Mouse (Mus musculus) spleen, embryonic (tissue): ENCODE data around the gene BC024978.

ENCODE experiments used
- CTCF ChIA-PET: fragments of 350-600 bp; sonication (Branson Sonifier 250); formaldehyde crosslinking; loops from one replicate; lab custom pipeline; 2022; lab: Charles Lee

BC024978 gene

DNA sequence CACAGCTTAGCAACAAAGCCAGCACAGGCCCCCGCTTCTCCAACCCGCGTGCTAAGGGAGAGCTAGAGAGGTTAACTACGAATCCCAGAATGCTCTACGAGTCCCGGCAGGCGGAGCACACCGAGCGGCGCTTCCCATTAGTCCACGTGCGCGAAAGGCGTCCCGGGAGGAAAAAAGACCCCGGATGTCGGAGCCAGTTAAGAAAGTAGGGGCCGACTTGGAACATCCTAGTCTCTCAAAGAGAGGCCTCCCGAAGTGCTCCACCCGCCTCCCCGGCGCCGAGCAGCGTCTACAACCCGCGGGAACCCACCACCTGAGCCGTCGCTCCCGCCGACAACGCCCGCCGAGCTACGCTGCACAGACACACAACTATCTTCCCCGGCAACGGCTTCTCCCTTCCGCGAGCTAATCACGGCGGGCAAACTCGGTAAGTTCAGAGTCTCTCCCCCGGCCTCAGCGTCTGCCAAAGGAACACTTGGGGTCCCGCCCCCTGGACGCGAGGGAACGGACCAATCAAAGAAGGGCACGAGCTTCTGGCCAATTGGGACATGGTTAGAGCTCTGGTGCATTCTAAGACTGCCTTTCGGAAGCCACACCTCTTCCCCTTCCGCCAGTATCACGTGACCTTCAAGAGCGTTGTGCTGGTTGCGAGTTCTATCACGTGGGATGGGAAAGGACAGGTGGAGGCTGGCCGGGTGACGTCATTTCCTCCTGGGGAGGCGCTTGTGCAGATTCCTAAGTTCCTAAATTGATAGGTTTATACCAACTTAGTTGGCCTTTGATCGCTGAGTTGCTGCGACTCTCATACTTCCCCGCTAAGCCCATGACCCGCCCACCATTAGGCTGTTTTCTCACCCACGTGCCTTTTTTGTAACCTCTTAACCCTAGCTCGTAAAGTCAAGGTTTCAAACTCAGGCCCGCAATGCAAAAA, at the start of gene BC024978, which contains the start of gene Snrpa:
BC024978 (plus strand) TSS at position 101 of the 931 bp plus-strand sequence.
Snrpa (minus strand) TSS at position 591 of the 931 bp plus-strand sequence.
- CTCF ChIA-PET: no interaction called here

DNA sequence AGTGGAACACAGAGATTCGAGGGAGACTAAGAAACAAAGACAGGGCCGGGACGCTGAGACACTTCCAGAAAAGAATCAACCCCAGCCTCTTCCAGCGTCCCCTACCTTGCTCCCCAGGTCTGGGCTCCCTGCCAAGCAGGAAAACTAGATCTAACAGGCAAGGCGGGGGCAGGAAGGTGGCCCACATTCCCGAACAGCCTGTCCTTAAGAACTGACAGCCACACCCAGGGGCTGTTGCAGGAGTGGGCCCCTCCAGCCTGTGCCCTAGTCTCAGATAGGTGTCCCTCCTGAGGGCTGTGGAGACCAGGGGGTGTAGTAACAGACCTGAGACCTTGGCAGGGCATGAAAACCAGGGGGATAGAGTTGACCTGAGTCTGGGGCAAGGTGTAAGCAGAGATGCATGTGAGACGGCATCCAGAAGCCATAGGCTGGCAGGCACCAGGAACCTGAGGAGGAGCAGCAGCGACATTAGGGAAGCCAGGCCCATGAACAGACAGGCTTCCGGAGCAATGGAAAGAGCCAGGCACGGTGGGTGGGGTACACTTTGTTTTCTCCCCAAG, 42.3 kb upstream of the BC024978 start, which contains the start of gene Cyp2t4:
Cyp2t4 (plus strand) TSS at position 510 of the 560 bp plus-strand sequence.
- CTCF ChIA-PET: no interaction called here

DNA sequence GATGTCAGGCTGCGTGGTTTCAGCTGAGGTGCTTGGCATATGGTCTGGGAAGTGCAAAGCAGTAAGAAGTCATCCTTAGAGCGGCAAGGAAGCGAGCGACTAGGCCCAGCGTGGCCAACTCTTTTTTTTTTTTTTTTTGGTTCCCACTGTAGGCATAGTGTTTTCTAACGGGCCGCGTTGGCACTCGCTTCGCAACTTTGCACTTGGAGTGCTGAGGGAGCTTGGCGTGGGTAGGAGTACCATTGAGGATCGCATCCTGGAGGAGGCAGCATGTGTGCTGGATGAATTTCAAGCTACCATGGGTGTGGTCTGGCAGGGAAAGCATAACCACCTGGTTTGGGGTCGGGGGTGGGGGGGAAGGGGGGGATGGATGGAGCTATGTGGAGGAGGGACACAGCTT, 39.6 kb upstream of the BC024978 start:
- CTCF ChIA-PET: interaction anchor here (0.7 kb wide), 1 partner anchor 25 kb away, joined by 8 read pairs; no protein-coding TSS in a partner anchor

DNA sequence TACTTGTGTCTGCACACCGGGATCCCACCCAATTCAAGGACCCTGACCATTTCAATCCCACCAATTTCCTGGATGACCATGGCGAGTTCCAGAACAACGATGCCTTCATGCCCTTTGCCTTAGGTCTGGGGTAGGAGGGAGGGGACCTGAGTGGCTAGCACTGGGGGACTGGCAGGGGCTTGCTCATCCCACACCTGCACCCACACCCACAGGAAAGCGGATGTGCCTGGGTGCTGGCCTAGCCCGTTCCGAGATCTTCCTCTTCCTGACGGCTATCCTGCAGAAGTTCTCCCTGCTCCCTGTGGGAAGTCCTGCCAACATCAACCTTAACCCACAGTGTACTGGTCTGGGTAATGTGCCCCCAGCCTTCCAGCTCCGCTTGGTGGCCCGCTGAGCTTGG, 37.4 kb upstream of the BC024978 start:
- CTCF ChIA-PET: interaction anchor here (0.6 kb wide), 1 partner anchor 756 kb away, joined by 3 read pairs; no protein-coding TSS in a partner anchor

DNA sequence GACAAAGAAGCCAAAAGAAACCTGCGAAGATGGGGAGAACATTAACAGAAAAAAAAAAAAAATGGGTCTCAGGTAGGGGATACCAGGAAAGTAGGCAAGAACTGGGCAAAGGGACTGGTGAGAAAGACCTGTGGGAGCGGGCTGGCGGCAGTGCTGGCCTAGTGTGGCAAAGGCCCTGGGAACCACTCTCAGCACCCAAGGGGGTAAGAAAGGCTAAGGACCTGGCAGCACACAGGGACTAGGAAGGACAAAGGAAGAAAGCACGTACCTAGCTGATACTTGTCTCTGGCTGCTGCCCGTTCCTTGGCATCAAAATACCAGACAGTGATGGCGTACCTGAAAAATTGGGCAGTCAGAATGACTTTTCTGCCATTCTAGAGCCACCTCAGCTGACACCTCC, 36.3 kb upstream of the BC024978 start:
- CTCF ChIA-PET: interaction anchor here (1.5 kb wide), 1 partner anchor 20 kb away, joined by 7 read pairs; the partner anchor contains the start of gene Rab4b

DNA sequence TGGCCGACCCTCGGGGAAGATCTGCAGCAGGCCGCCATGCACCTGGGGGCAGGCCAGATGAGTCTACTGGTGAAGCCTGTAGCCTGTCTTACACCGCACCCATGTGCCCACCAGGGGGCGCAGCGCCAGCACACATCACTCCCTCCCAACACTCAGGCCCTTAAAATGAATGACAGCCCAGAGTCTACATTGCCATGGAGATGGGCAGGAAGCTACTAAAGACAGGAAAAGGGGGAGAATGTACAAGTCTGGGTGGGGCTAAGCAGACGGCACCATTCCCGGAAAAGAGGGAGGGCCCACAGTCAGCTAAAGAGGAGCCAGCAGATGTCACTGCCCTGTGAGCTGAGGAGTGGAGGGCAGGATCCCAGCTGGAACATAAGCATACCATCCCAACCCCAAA, 35.7 kb upstream of the BC024978 start:
- CTCF ChIA-PET: interaction anchor here (1.5 kb wide), 1 partner anchor 19 kb away, joined by 7 read pairs; the partner anchor contains the start of gene Rab4b

DNA sequence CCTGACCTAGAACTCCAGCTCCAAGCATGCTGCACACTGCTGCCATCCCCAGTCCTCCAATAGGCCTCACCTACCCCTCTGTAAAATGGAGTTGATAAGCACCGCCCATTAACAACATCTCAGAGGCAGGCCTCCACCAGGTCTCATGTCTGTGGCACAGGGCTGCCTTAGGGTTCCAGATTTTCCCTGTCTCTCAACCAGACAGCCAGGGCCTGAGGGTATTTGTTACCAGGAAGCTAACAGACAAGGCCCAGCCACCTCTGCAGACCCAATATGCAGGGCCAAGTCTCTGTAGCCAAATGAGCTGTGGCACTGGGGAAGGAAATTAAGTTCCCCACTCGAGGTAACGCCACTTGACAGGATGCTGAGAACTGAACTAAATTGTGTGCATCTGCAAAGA, 34.7 kb upstream of the BC024978 start:
- CTCF ChIA-PET: interaction anchor here (0.6 to 1.4 kb wide), 2 partner anchors 17 to 347 kb away, joined by 3 read pairs; no protein-coding TSS in a partner anchor

DNA sequence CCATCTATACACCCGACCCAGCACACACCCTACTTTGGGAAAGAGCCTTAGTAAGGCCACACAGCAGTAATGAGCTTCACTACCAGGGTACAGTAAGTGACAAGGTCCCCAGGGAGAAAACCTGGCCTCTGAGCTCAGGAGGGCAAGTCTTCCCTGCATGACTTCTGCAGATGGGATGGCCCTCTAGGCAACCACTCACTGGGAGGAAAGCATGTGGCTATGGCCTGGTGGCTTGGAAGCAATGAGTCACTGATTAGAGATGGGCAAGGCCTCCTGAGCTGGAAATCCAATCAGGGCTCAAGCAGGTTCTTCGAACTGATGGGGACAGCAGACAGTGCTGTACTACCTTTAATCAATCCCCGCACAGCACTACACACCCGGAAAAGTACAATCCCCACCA, 33.8 kb upstream of the BC024978 start:
- CTCF ChIA-PET: interaction anchor here (1.4 kb wide), 1 partner anchor 16 kb away, joined by 3 read pairs; no protein-coding TSS in a partner anchor

DNA sequence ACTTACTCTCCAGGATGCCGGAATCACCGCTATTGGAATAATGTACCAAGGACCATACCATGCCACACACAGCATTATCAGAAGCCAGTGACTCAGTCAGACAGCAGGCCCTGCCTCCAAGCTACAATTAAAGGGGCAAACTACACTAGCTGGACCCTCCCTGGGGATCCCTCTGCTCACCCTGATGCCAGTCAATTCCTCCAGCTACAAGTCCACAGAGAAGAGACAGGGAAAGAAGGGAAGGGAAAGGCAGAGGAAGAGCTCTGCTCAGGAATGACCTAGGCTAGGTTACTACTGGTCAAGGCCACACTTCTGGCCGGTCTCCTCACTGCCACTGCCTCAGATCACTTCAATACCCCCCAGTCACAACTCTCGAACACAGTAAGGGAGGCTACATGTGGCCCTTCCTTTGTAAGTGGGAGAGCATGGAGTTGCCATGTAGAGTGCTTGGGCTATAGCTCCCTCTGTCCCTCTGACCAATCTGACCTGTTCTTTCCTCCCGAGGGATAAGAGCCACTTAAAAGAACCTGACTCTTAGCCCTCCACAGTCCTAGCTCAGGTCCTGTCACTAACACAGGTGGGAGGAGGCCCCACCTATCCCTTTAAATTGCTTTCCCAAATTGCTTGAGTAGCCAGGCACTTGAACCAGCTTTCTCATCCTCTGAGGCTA, 32.7 kb upstream of the BC024978 start:
- CTCF ChIA-PET: no interaction called here

DNA sequence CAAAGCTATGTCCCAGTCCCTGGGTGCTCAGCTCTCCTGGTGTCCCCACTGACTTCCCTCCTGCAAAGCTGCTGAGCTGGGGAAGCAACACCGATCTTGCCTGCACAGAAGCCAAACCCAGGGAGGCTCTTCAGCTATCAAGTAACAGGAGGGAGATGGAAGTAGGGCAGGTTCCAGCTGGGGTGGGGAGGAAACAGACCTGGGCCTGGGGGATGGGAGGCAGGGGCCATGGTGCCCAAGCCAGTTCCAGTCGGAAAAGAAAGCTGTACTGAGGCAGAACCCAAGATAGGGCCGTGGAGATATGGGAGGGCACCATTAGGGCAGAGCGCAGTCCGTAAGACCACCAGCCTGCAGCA, 32.2 kb upstream of the BC024978 start:
- CTCF ChIA-PET: no interaction called here

DNA sequence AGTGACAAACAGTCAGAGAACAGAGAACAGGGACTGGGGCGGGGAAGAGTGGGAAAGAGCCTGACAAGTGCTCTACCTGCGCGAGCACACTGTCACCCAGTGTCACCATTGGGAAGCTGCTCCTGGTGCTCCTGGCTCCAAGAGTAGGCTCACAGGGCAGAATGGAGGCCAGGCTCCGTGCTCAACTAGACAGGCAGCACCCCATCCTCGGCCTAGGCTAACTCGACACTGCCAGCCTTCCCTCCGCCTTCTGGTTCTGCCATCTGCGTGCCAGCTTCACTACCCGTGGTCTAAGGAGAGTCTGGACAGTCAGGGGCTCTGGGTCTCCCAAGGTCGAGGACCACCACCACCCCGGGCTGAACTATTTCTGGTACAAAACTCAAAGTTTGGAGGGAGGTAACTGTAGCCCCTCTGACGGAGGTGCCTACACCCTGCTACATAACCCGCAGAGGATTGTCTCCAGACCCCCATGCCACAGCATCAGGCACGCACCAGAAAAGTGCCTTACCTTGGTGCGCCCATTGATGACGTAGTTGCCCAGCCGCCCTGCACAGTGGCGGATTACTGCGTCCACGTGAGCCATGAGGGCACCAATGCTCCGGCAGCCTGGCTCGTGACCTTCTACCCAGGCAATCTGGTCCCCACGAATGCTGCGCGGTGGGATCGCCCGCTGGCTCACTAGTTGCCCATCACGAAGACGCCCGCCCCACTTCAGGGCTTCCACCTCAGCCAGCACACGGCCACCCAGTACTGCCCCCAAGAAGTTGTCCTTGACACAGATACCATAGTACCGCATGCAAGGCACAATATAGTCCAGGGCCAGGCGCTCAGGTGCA, 31.3 kb upstream of the BC024978 start:
- CTCF ChIA-PET: interaction anchor here (0.5 kb wide), 1 partner anchor 57 kb away, joined by 3 read pairs; no protein-coding TSS in a partner anchor

DNA sequence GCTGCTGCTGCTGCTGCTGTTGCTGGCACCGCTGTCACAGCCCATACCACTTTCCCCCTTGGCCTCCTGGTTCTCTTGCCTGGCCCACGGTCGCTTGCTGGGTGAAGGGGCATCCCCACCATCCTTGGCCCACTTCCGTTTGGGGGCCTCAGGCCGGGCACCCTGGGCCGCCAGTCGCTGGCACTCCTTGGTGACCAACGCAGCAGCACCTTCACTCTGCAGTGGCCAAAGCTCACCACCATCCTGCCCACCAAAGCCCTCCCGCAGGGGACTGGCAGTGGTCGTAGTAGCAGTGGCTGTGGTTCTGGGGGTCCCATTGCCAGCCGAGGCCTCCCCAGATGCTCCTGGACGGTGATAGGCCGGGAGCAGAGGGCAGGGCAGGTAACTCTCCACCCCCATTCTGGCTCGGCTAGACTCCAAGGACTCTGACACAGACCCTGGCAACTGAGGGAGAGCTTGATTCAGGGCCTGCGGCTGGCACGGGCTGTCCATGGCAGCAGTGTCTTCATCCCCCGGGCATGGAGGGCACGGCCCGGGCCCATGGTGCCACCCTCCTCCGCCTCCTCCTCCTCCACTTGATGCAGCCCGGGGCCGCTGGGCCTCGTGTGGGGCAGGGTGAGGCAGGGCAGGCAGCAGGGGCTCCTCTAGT, 30.4 kb upstream of the BC024978 start:
- CTCF ChIA-PET: no interaction called here

DNA sequence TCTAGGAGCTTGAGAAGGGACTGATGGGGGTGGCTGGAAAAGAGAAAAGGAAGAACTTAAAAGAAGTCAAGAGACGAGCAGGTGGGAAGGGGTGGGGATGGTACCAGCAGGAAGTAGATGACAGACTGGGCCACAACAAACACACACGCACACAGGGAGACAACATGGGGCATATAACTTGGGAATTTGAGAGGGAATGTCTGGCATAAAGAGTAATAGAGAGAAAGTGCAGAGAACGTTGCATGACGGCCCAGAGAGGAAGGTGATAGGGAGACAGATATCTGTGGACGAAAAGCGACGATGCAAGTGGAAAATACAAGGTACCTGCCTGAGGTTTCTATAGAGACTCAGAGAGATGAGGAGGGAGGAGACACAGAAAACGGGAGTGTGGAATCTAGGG, 29.9 kb upstream of the BC024978 start:
- CTCF ChIA-PET: no interaction called here

DNA sequence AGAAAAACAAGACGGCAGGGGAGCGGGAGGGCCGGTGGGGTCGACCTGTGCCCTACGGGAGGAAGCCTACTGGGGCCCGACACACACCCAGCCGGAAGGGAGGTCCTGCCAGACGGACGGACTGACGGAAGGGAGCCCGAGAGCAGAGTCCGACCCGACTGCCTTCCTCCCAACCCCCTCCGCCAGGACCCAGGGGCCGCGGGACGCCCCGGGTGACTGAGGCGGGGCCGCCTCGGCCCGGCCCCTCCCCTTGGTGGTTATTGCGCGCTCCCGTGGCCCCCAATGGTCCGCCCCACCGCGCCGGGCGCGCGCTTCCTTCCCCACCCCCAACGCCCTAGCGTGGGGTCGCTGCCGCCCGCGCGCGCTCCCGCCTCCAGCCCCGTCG, 29.4 kb upstream of the BC024978 start:
- CTCF ChIA-PET: no interaction called here

DNA sequence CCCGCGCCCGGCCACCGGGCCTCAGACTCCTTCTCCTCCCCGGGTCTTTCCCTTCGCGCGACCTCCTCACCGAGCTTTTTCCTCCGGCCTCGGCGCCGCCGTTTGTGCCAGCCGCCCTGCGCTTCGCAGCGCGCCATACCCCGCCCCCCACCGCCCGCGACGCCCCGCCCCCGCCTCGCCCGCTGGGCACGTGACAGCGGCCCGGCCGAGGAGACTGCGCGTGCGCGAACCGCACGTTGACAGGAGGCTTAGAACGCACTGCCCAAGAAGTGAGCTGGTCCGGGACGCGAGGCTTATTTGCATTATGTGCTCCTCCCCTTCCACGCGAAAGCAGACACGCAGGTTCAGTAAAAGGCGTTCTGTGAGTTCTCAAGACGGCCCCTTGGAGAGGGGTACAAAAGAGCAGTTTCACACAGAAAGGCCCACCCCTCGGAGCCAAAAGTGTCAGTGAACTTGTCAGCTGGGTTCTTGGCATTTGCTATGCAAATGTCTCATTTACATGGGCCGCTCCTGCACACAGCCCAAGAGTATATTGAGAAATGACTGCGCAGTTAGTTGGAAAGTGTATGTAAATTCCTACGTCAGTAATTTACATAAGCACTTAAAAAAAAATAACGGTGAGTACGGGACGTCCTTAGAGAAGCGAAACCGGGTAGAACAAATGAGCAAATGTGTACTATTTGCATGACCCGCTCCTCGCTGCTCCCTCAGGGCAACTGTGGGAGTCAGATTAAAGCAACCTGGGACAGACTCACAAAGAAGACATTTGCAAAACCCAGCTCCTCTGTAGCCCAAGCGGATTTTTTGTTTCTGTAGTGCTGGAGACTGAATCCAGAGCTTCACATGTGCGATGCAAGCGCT, 28.7 kb upstream of the BC024978 start, which contains the start of gene Egln2:
Egln2 (minus strand) TSS at position 189 of the 861 bp plus-strand sequence.
- CTCF ChIA-PET: no interaction called here

DNA sequence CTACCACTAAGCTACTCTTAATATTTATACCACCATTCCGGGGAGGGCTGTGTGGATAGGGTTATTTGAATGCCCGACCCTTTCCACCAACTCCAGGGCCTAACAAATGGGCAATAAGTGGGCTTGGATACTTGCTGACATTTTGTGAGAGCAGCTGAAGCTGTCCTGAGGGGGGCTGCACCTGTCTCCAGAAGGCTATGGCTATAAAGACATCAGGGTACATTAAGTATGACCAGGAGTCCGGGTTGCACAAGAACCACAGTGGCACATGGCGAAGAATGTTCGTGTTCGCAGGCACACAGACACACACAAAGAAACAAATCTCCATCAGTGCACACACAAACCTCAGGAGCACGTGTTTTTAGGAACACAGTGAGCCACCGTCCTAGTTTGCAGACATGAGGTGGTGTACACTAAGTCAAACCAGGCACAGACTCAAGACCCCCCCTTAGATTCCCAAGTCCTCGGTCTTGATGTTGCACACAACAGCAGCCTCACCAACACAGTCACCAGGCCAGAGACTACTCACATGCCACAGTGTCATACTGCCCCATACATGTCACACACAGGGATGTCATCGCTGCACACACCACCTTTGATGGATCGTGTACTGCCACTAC, 28.0 kb upstream of the BC024978 start:
- CTCF ChIA-PET: interaction anchor here (0.9 kb wide), 1 partner anchor 15 kb away, joined by 4 read pairs; no protein-coding TSS in a partner anchor

DNA sequence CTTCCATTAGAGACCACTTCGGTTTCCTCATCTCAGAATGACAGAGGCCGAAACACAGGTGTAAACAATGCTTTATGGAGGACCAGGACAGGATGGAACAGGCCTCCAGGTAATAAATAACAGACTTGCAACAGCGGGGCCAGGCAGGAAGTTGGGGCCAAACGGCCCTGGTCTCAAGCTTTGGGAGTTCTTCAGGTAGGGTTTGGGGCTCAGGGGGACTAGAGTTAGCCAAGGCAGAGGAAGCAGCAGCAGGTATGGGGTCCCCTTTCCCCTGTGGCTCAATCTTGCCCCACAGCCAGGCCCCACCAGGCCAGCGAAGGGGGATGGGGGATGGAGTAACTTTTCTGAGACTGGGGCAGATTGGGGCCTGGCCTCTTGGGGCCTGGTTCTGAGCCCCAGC, 27.2 kb upstream of the BC024978 start:
- CTCF ChIA-PET: interaction anchor here (0.9 kb wide), 1 partner anchor 14 kb away, joined by 4 read pairs; no protein-coding TSS in a partner anchor

DNA sequence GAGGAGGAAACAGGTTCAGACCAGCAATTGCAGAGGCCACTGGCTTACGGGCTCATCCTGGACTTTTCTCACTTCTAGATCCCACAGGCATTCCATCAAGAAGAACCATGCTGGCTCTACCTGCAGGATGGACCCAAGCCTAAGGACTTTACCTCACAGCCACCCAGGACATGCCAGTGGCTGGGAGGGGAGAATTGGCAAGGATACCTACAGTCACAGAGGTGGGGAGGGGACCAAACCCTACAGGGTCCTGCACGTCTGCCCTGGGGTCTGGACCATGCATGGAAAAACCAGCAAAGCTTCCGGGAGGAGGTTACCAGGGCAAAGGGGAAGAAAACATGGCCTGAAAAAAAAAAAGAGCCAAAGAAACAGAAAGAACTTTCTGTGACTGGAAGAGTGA, 24.6 kb upstream of the BC024978 start:
- CTCF ChIA-PET: interaction anchor here (0.7 kb wide), 1 partner anchor 447 kb away, joined by 3 read pairs; no protein-coding TSS in a partner anchor

DNA sequence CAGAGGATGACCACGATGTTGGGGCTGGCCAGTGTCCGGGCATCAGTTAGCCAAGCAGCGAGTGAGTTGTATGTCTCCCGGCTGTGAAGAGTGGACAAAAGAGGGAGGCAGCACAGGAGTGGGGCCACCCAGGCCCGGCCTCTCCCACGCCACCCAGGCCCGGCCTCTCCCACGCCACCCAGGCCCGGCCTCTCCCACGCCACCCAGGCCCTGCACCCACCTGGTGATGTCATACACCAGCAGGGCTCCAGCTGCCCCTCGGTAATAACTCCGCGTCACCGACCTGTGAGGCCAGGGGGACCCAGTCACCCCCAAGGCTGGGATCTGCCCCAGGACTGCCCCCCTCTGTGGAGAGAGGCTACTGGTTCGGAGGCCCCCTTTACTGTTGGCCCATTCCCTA, 21.1 kb upstream of the BC024978 start:
- CTCF ChIA-PET: no interaction called here
